8 mouse cellular contexts compared by ENCODE assay signal in genomic region chr7:143506675-143507074, GRCm38 (mm10). TPM values are rescaled to one million over a fixed set of nuclear protein-coding genes. Genes with fewer than 3 reads are reported as not detected.
DNase-seq lines count a peak whose midpoint lies in the region; ATAC-seq and TF ChIP-seq lines count a peak whose summit lies in the region.

No protein-coding gene starts in this region.

- peaks cover 28% of the 10 kb centered on the region for H3K27me3 ChIP-seq in intestine, embryonic 14.5 days (replicated peaks; ENCODE audit: control insufficient read depth, insufficient read depth, low read length)
- peaks cover 17% of the 10 kb centered on the region for H3K27me3 ChIP-seq in intestine, embryonic 16.5 days (replicated peaks; ENCODE audit: control insufficient read depth, insufficient read depth, low read length)
- peaks cover 29% of the 10 kb centered on the region for H3K27me3 ChIP-seq in E14TG2a.4 (ENCODE audit: insufficient read depth, low read length)
- H3K27me3 ChIP-seq in midbrain, postnatal 0 days (ENCODE audit: insufficient read depth, low read length), result peaks cover 27% of the 10 kb centered on the region

- no peak overlapping the region for H3K27ac ChIP-seq in intestine, embryonic 14.5 days (ENCODE audit: low read depth)
- no peak overlapping the region for H3K27ac ChIP-seq in intestine, embryonic 16.5 days (ENCODE audit: low read length)
- no peak overlapping the region for H3K27ac ChIP-seq in embryonic fibroblast, embryonic 13.5 days (ENCODE audit: insufficient read depth, low read length)
- H3K27ac ChIP-seq in midbrain, postnatal 0 days (ENCODE audit: low read depth, low read length), result no peak overlapping the region

- no peak overlapping the region for H3K4me3 ChIP-seq in intestine, embryonic 14.5 days (ENCODE audit: low read depth, low read length)
- H3K4me3 ChIP-seq in intestine, embryonic 16.5 days (ENCODE audit: low read length), result no peak overlapping the region
- peak overlapping the region; percentile 35 for H3K4me3 ChIP-seq in E14TG2a.4 (replicated peaks; ENCODE audit: low read length)
- H3K4me3 ChIP-seq in embryonic fibroblast, embryonic 13.5 days (ENCODE audit: insufficient read depth, low read length), result no peak overlapping the region
- H3K4me3 ChIP-seq in midbrain, postnatal 0 days (ENCODE audit: low read depth, low read length), result no peak overlapping the region

- no peak overlapping the region for H3K4me2 ChIP-seq in intestine, embryonic 14.5 days (ENCODE audit: low read length)
- no peak overlapping the region for H3K4me2 ChIP-seq in intestine, embryonic 16.5 days (ENCODE audit: low read depth, low read length)
- H3K4me2 ChIP-seq in midbrain, postnatal 0 days (ENCODE audit: low read depth, low read length, poor library complexity, severe bottlenecking), result no peak overlapping the region

- TF ChIP-seq POLR2A in embryonic fibroblast, embryonic 13.5 days (IDR thresholded peaks at IDR 0.05; ENCODE audit: low read depth, low read length), result no peak

- TF ChIP-seq CTCF in E14TG2a.4 (conservative IDR thresholded peaks at IDR 0.05; ENCODE audit: low read length), result peak; percentile 95
- peak; percentile 26; the same call in 1 of the 2 replicates for TF ChIP-seq CTCF in embryonic fibroblast, embryonic 13.5 days (IDR thresholded peaks at IDR 0.05; ENCODE audit: borderline replicate concordance, insufficient read depth, low read length)
- TF ChIP-seq CTCF in midbrain, postnatal 0 days (IDR thresholded peaks at IDR 0.05), result peak; percentile 83

- WGBS in intestine, embryonic 14.5 days, result 35% methylated on average over 7 of the region's 7 CpGs
- WGBS in intestine, embryonic 16.5 days, result 25% methylated on average over 7 of the region's 7 CpGs
- 30% methylated on average over 7 of the region's 7 CpGs for WGBS in midbrain, postnatal 0 days

- H3K9ac ChIP-seq in intestine, embryonic 14.5 days (ENCODE audit: low read length), result no peak overlapping the region
- no peak overlapping the region for H3K9ac ChIP-seq in intestine, embryonic 16.5 days (ENCODE audit: low read depth, low read length)
- H3K9ac ChIP-seq in midbrain, postnatal 0 days (replicated peaks; ENCODE audit: low read length, poor library complexity, severe bottlenecking), result no peak overlapping the region

- no peak for ATAC-seq in intestine, embryonic 14.5 days (replicated peaks; ENCODE audit: low FRiP score, low TSS enrichment, low read depth)
- no peak for ATAC-seq in intestine, embryonic 16.5 days
- ATAC-seq in midbrain, postnatal 0 days (ENCODE audit: low FRiP score), result no peak

- H3K36me3 ChIP-seq in intestine, embryonic 14.5 days (ENCODE audit: control insufficient read depth, insufficient read depth, low read length), result no peaks in the 10 kb centered on the region
- no peaks in the 10 kb centered on the region for H3K36me3 ChIP-seq in intestine, embryonic 16.5 days (ENCODE audit: control insufficient read depth, insufficient read depth, low read length)
- H3K36me3 ChIP-seq in E14TG2a.4 (ENCODE audit: insufficient read depth, low read length), result no peaks in the 10 kb centered on the region
- H3K36me3 ChIP-seq in midbrain, postnatal 0 days (ENCODE audit: insufficient read depth, low read length), result no peaks in the 10 kb centered on the region; the same call in 1 of the 2 replicates

- peak; percentile 69 for DNase-seq in intestine, embryonic 14.5 days (ENCODE audit: low spot score)
- peak; percentile 79 for DNase-seq in adrenal gland, postnatal 10 days
- DNase-seq in layer of hippocampus, postnatal 10 days (ENCODE audit: low spot score in 2 of 2), result peak; percentile 59 to 63
- peak; percentile 62 for DNase-seq in midbrain, postnatal 0 days (ENCODE audit: low spot score)
- no peak for DNase-seq in yolk sac, embryonic 10.5 days (ENCODE audit: low spot score)

- H3K9me3 ChIP-seq in intestine, embryonic 14.5 days (ENCODE audit: control insufficient read depth, low read length), result no peaks in the 10 kb centered on the region
- no peaks in the 10 kb centered on the region for H3K9me3 ChIP-seq in intestine, embryonic 16.5 days (ENCODE audit: control insufficient read depth, low read length)
- H3K9me3 ChIP-seq in E14TG2a.4 (ENCODE audit: low read length), result no peaks in the 10 kb centered on the region
- H3K9me3 ChIP-seq in midbrain, postnatal 0 days (ENCODE audit: low read length), result no peaks in the 10 kb centered on the region

- peaks cover 5% of the 10 kb centered on the region for H3K4me1 ChIP-seq in intestine, embryonic 14.5 days (replicated peaks; ENCODE audit: control insufficient read depth, insufficient read depth, low read length)
- H3K4me1 ChIP-seq in intestine, embryonic 16.5 days (ENCODE audit: control insufficient read depth, insufficient read depth, low read length), result peaks cover 9% of the 10 kb centered on the region
- H3K4me1 ChIP-seq in E14TG2a.4 (replicated peaks; ENCODE audit: low read depth, low read length), result peaks cover 43% of the 10 kb centered on the region
- H3K4me1 ChIP-seq in embryonic fibroblast, embryonic 13.5 days (ENCODE audit: control insufficient read depth, insufficient read depth, low read length), result no peaks in the 10 kb centered on the region; the same call in 1 of the 2 replicates
- no peaks in the 10 kb centered on the region for H3K4me1 ChIP-seq in midbrain, postnatal 0 days (ENCODE audit: insufficient read depth, low read length)

RNA-seq across cellular contexts. Expression of gene Phlda2, which starts 3.7 kb away (rescaled TPM):
- 9.2 and 15.3 TPM in 2 replicates for polyA plus RNA-seq in intestine, embryonic 14.5 days (2014; fragmentation: Nextera tagmentation; extraction: Ambion mirVana)
- polyA plus RNA-seq in intestine, embryonic 16.5 days (2015; fragmentation: Nextera tagmentation; extraction: Ambion mirVana), result 11.7 and 16.1 TPM in 2 replicates
- total RNA-seq in adrenal gland, postnatal 10 days (2021), result under 1 TPM in 1 of 2 experiments, not detected in 1; 0.82 TPM
- not detected in 2 replicates for polyA plus RNA-seq in embryonic fibroblast, embryonic 13.5 days (2011; ENCODE audit: insufficient read length, low read depth, missing spikeins)
- not detected for total RNA-seq in layer of hippocampus, postnatal 10 days (2021)
- total RNA-seq in midbrain, postnatal 0 days (2014; rRNA removed), result 10.0 TPM in 1 of 2 replicates, not detected in the other
- polyA plus RNA-seq in midbrain, postnatal 0 days (2015; fragmentation: Nextera tagmentation; extraction: Ambion mirVana), result 0.51 TPM in 1 of 2 replicates, not detected in the other

RNA-seq across cellular contexts. Expression of gene Slc22a18, which starts 33.1 kb away (rescaled TPM):
- polyA plus RNA-seq in intestine, embryonic 14.5 days (2014; fragmentation: Nextera tagmentation; extraction: Ambion mirVana), result 6.8 and 8.7 TPM in 2 replicates
- 18.2 and 22.7 TPM in 2 replicates for polyA plus RNA-seq in intestine, embryonic 16.5 days (2015; fragmentation: Nextera tagmentation; extraction: Ambion mirVana)
- total RNA-seq in adrenal gland, postnatal 10 days (2021), result 10 to 100 TPM in 1 of 2 experiments, 1 to 10 TPM in 1; 6.5 to 15.0 TPM
- polyA plus RNA-seq in embryonic fibroblast, embryonic 13.5 days (2011; ENCODE audit: insufficient read length, low read depth, missing spikeins), result 0.77 and 3.9 TPM in 2 replicates
- under 1 TPM; 0.40 to 0.41 TPM for total RNA-seq in layer of hippocampus, postnatal 10 days (2021)
- total RNA-seq in midbrain, postnatal 0 days (2014; rRNA removed), result 0.33 and 0.47 TPM in 2 replicates
- 0.71 and 0.86 TPM in 2 replicates for polyA plus RNA-seq in midbrain, postnatal 0 days (2015; fragmentation: Nextera tagmentation; extraction: Ambion mirVana)

RNA-seq across cellular contexts. Expression of gene Nap1l4, which starts 42.2 kb away (rescaled TPM):
- 112 and 125 TPM in 2 replicates for polyA plus RNA-seq in intestine, embryonic 14.5 days (2014; fragmentation: Nextera tagmentation; extraction: Ambion mirVana)
- polyA plus RNA-seq in intestine, embryonic 16.5 days (2015; fragmentation: Nextera tagmentation; extraction: Ambion mirVana), result 175 and 192 TPM in 2 replicates
- total RNA-seq in adrenal gland, postnatal 10 days (2021), result 100 to 1,000 TPM; 135 to 153 TPM
- polyA plus RNA-seq in embryonic fibroblast, embryonic 13.5 days (2011; ENCODE audit: insufficient read length, low read depth, missing spikeins), result 147 and 166 TPM in 2 replicates
- 100 to 1,000 TPM; 133 to 144 TPM for total RNA-seq in layer of hippocampus, postnatal 10 days (2021)
- total RNA-seq in midbrain, postnatal 0 days (2014; rRNA removed), result 138 and 173 TPM in 2 replicates
- 258 and 263 TPM in 2 replicates for polyA plus RNA-seq in midbrain, postnatal 0 days (2015; fragmentation: Nextera tagmentation; extraction: Ambion mirVana)

RNA-seq across cellular contexts. Expression of gene Cdkn1c, which starts 45.8 kb away (rescaled TPM):
- polyA plus RNA-seq in intestine, embryonic 14.5 days (2014; fragmentation: Nextera tagmentation; extraction: Ambion mirVana), result 639 and 672 TPM in 2 replicates
- 522 and 653 TPM in 2 replicates for polyA plus RNA-seq in intestine, embryonic 16.5 days (2015; fragmentation: Nextera tagmentation; extraction: Ambion mirVana)
- 100 to 1,000 TPM; 386 to 453 TPM for total RNA-seq in adrenal gland, postnatal 10 days (2021)
- 23.8 and 173 TPM in 2 replicates for polyA plus RNA-seq in embryonic fibroblast, embryonic 13.5 days (2011; ENCODE audit: insufficient read length, low read depth, missing spikeins)
- total RNA-seq in layer of hippocampus, postnatal 10 days (2021), result 10 to 100 TPM; 13.2 to 18.5 TPM
- total RNA-seq in midbrain, postnatal 0 days (2014; rRNA removed), result 107 and 131 TPM in 2 replicates
- 111 and 115 TPM in 2 replicates for polyA plus RNA-seq in midbrain, postnatal 0 days (2015; fragmentation: Nextera tagmentation; extraction: Ambion mirVana)

Comparison
In these comparisons a context has a peak if more than half of its experiments do, and no peak if none do; other contexts are left out.
1. CTCF ChIP-seq: peak in every context shown above with its lines; median percentile 95 in E14TG2a.4; 83 in midbrain, postnatal 0 days; 26 in embryonic fibroblast, embryonic 13.5 days.